Mouse (Mus musculus) T-cell, adult 2 months (primary cell): ENCODE measurements around the gene Psmd9.
"Not testable (repeated sequence)": the region's sequence is repeated elsewhere in the genome, so short reads cannot be mapped to it uniquely, and the experiment has no call there.

Experiments used
- DNase-seq: peaks from one replicate; pipeline ENCODE4 v3.0.0; 2022; ENCODE audit warnings: low spot score

The Psmd9 gene

GRCm38 (mm10) chr5:123193436-123193835 lies 24.2 kb downstream of the Psmd9 start:
- DNase-seq, result no peak

GRCm38 (mm10) chr5:123194856-123195255 lies 25.6 kb downstream of the Psmd9 start:
- no peak for DNase-seq

GRCm38 (mm10) chr5:123195500-123196000 lies 26.3 kb downstream of the Psmd9 start:
- no peak for DNase-seq

GRCm38 (mm10) chr5:123196746-123197145 lies 27.5 kb downstream of the Psmd9 start:
- DNase-seq, result no peak

GRCm38 (mm10) chr5:123198523-123198922 lies 29.3 kb downstream of the Psmd9 start:
- DNase-seq, result no peak

GRCm38 (mm10) chr5:123200816-123201522 lies 31.8 kb downstream of the Psmd9 start:
- DNase-seq, result not testable (repeated sequence)

GRCm38 (mm10) chr5:123201523-123201892 lies 32.3 kb downstream of the Psmd9 start:
- no peak for DNase-seq

- DNase-seq, result no peak
Observed at GRCm38 (mm10) chr5:123201987-123202386, 32.8 kb downstream of the Psmd9 start.

GRCm38 (mm10) chr5:123202771-123203170 lies 33.6 kb downstream of the Psmd9 start:
- DNase-seq, result not testable (repeated sequence)

- not testable (repeated sequence) for DNase-seq
Observed at GRCm38 (mm10) chr5:123203591-123203990, 34.4 kb downstream of the Psmd9 start.

GRCm38 (mm10) chr5:123222346-123223050 lies 53.3 kb downstream of the Psmd9 start:
- not testable (repeated sequence) for DNase-seq

- DNase-seq, result no peak
Observed at GRCm38 (mm10) chr5:123223051-123223410, 53.8 kb downstream of the Psmd9 start.

GRCm38 (mm10) chr5:123223861-123224260 lies 54.6 kb downstream of the Psmd9 start:
- not testable (repeated sequence) for DNase-seq

GRCm38 (mm10) chr5:123226851-123227250 lies 57.6 kb downstream of the Psmd9 start:
- DNase-seq, result no peak

- DNase-seq, result peak; percentile 89
Observed at GRCm38 (mm10) chr5:123227762-123228523, 58.7 kb downstream of the Psmd9 start.

- no peak for DNase-seq
Observed at GRCm38 (mm10) chr5:123228524-123228922, 59.3 kb downstream of the Psmd9 start.

- no peak for DNase-seq
Observed at GRCm38 (mm10) chr5:123229296-123229695, 60.1 kb downstream of the Psmd9 start.

- DNase-seq, result no peak
Observed at GRCm38 (mm10) chr5:123232180-123232579, 63.0 kb downstream of the Psmd9 start.

- peak; percentile 77 for DNase-seq
Observed at GRCm38 (mm10) chr5:123235731-123236130, 66.5 kb downstream of the Psmd9 start.

GRCm38 (mm10) chr5:123236426-123236825 lies 67.2 kb downstream of the Psmd9 start:
- DNase-seq, result no peak

GRCm38 (mm10) chr5:123239501-123239900 lies 70.3 kb downstream of the Psmd9 start:
- DNase-seq, result no peak

- no peak for DNase-seq
Observed at GRCm38 (mm10) chr5:123245518-123245917, 76.3 kb downstream of the Psmd9 start.

GRCm38 (mm10) chr5:123251390-123251789 lies 82.2 kb downstream of the Psmd9 start:
- DNase-seq, result no peak
